Mouse (Mus musculus): Measurements from ENCODE around the gene Nsd1. TPM values are rescaled to one million over a fixed set of nuclear protein-coding genes. Genes with fewer than 3 reads are reported as not detected.

Nsd1 gene
- polyA plus RNA-seq, 1 experiment from 2014 or later = 13.3 TPM

- peak; percentile 53 for ATAC-seq (ENCODE audit: insufficient read depth)
- peak overlapping the region; percentile 98 for H3K4me3 ChIP-seq (replicated peaks)
- under 1% methylated on average over 32 of the region's 32 CpGs for WGBS (ENCODE audit: insufficient replicate concordance)
Observed at GRCm38 (mm10) chr13:55361974-55362452, 152.4 kb downstream of the Nsd1 start.

GRCm38 (mm10) chr13:55362453-55363060 lies 153.0 kb downstream of the Nsd1 start, which contains the start of gene Lman2:
Lman2 (minus strand) TSS chr13:55362783.
- H3K4me2 ChIP-seq = peak within 1 kb of the TSS; percentile 68
- H3K4me3 ChIP-seq (replicated peaks) = peak within 1 kb of the TSS; percentile 98
- peak; percentile 96 for ATAC-seq (ENCODE audit: insufficient read depth)
- H3K4me1 ChIP-seq (replicated peaks) = peaks cover 52% of the 10 kb centered on the region
- peaks cover 36% of the 10 kb centered on the region for H3K36me3 ChIP-seq (replicated peaks)
- H3K9ac ChIP-seq = peak within 1 kb of the TSS; percentile 98
- under 1% methylated on average over 35 of the region's 35 CpGs for WGBS (ENCODE audit: insufficient replicate concordance)
- no peaks in the 10 kb centered on the region for H3K9me3 ChIP-seq (replicated peaks)
- peak within 1 kb of the TSS; percentile 98 for H3K27ac ChIP-seq (replicated peaks)
- H3K27me3 ChIP-seq = no peaks in the 10 kb centered on the region

More at GRCm38 (mm10) chr13:55361974-55362452, 152.4 kb downstream of the Nsd1 start:
- Histone ChIP-seq H3K27me3 (no peaks in the 10 kb centered on the region), H3K4me2 (peak overlapping the region; percentile 68), H3K36me3 (replicated peaks) (peaks cover 41% of the 10 kb centered on the region), H3K27ac (replicated peaks) (peak overlapping the region; percentile 98), H3K9ac (peak overlapping the region; percentile 98), H3K4me1 (replicated peaks) (peaks cover 48% of the 10 kb centered on the region), H3K9me3 (replicated peaks) (no peaks in the 10 kb centered on the region)

Other genes with a start within 250 kb of the Nsd1 start
- 6.6 and 7.9 TPM in 2 replicates for gene Hk3, start 188.4 kb upstream of the Nsd1 start, polyA plus RNA-seq (2015; fragmentation: Nextera tagmentation; extraction: Ambion mirVana)
- 11.5 and 13.1 TPM in 2 replicates for gene Uimc1, start 109.5 kb upstream of the Nsd1 start, polyA plus RNA-seq (2015; fragmentation: Nextera tagmentation; extraction: Ambion mirVana)
- 6.9 and 7.9 TPM in 2 replicates for gene Zfp346, start 104.5 kb upstream of the Nsd1 start, polyA plus RNA-seq (2015; fragmentation: Nextera tagmentation; extraction: Ambion mirVana)
- gene Gm17617, start 76.2 kb upstream of the Nsd1 start, polyA plus RNA-seq (2015; fragmentation: Nextera tagmentation; extraction: Ambion mirVana) = not detected in 2 replicates
- 5.8 and 6.8 TPM in 2 replicates for gene Fgfr4, start 57.1 kb upstream of the Nsd1 start, polyA plus RNA-seq (2015; fragmentation: Nextera tagmentation; extraction: Ambion mirVana)
- 211 and 230 TPM in 2 replicates for gene Prelid1, start 110.7 kb downstream of the Nsd1 start, polyA plus RNA-seq (2015; fragmentation: Nextera tagmentation; extraction: Ambion mirVana)
- 48.6 and 51.3 TPM in 2 replicates for gene Rab24, start 112.2 kb downstream of the Nsd1 start, polyA plus RNA-seq (2015; fragmentation: Nextera tagmentation; extraction: Ambion mirVana)
- gene Mxd3, start 120.0 kb downstream of the Nsd1 start, polyA plus RNA-seq (2015; fragmentation: Nextera tagmentation; extraction: Ambion mirVana) = 28.8 and 33.6 TPM in 2 replicates
- 58.8 and 62.1 TPM in 2 replicates for gene Lman2, start 153.0 kb downstream of the Nsd1 start, polyA plus RNA-seq (2015; fragmentation: Nextera tagmentation; extraction: Ambion mirVana)
- 2.2 and 2.9 TPM in 2 replicates for gene Rgs14, start 159.9 kb downstream of the Nsd1 start, polyA plus RNA-seq (2015; fragmentation: Nextera tagmentation; extraction: Ambion mirVana)
- gene Slc34a1, start 188.4 kb downstream of the Nsd1 start, polyA plus RNA-seq (2015; fragmentation: Nextera tagmentation; extraction: Ambion mirVana) = not detected in 2 replicates
- not detected in 2 replicates for gene Pfn3, start 205.4 kb downstream of the Nsd1 start, polyA plus RNA-seq (2015; fragmentation: Nextera tagmentation; extraction: Ambion mirVana)
- gene F12, start 217.0 kb downstream of the Nsd1 start, polyA plus RNA-seq (2015; fragmentation: Nextera tagmentation; extraction: Ambion mirVana) = 118 and 151 TPM in 2 replicates
- 24.3 and 27.6 TPM in 2 replicates for gene Grk6, start 235.3 kb downstream of the Nsd1 start, polyA plus RNA-seq (2015; fragmentation: Nextera tagmentation; extraction: Ambion mirVana)

Measured in liver, embryonic 15.5 days (tissue).